Mouse (Mus musculus) limb, embryonic 15.5 days (tissue): ENCODE data around the gene Polr2c. TPM values are rescaled to one million over a fixed set of nuclear protein-coding genes. Genes with fewer than 3 reads are reported as not detected.

ENCODE experiments used
- ATAC-seq: fragments of 200-750 bp; cut with Nextera tagmentation; 2 replicates; pipeline ENCODE4 v1.8.0; 2017; ENCODE audit warnings: low read depth, moderate TSS enrichment; ENCODE audit not compliant: insufficient number of reproducible peaks, low FRiP score, low TSS enrichment
- H3K27ac ChIP-seq: fragments of 300-500 bp; sonication (generic); 2 replicates; pipeline ENCODE4 v1.5.1; 2015; ENCODE audit warnings: moderate library complexity, mild to moderate bottlenecking, inconsistent platforms
- H3K27me3 ChIP-seq: fragments of 300-500 bp; sonication (generic); 2 replicates; pipeline ENCODE4 v1.6.1; 2015; ENCODE audit warnings: inconsistent platforms
- H3K36me3 ChIP-seq: fragments of 300-500 bp; sonication (generic); 2 replicates; pipeline ENCODE4 v1.6.1; 2015; ENCODE audit warnings: inconsistent platforms
- H3K4me1 ChIP-seq: fragments of 300-500 bp; sonication (generic); 2 replicates; pipeline ENCODE4 v1.6.1; 2015; ENCODE audit warnings: inconsistent platforms
- H3K4me2 ChIP-seq: fragments of 300-500 bp; sonication (generic); 2 replicates; pipeline ENCODE4 v1.6.1; 2015; ENCODE audit warnings: mild to moderate bottlenecking, inconsistent platforms
- H3K4me3 ChIP-seq: fragments of 300-500 bp; sonication (generic); 2 replicates; pipeline ENCODE4 v1.5.1; 2015; ENCODE audit warnings: mild to moderate bottlenecking, inconsistent platforms
- H3K9ac ChIP-seq: fragments of 300-500 bp; sonication (generic); 2 replicates; pipeline ENCODE4 v1.6.1; 2015; ENCODE audit warnings: inconsistent platforms
- H3K9me3 ChIP-seq: fragments of 300-500 bp; sonication (generic); 2 replicates; pipeline ENCODE4 v1.6.1; 2016; ENCODE audit warnings: inconsistent platforms
- WGBS: fragments of 180-500 bp; shearing (Covaris S2); methylation state at CpG from one replicate; pipeline ENCODE4 v1.1.7; 2015; 5-methylcytosine and 5-hydroxymethylcytosine counted together
- polyA plus RNA-seq: library from polyadenylated mRNA; unstranded; fragments of >200 nt; fragmentation: Nextera tagmentation; extraction: Ambion mirVana; gene quantifications from 2 replicates; pipeline ENCODE4 v1.2.1, GENCODE M21; 2015

Gene Polr2c
- polyA plus RNA-seq, 1 experiment from 2014 or later: 121 TPM

DNA sequence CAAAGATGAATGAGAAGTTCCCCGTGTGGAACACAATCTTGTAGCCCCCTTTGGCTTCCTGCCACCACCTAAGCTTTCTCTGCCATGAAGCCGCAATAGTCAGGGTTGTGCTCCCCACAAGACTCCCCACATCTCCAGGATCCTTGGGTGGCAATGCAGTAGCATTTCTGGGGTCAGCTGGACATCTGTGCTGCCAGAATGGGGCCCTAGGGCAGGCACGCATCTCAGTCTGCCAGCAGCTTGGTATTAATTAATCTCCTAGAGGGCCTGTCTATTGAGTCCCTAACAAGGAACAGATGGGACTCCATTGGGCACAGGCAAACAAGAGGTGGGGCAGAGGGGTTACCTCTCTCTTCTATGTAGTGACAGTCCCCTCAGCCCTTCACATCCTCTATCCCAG lies 14.9 kb downstream of the Polr2c start:
- peak overlapping the region; percentile 80 for H3K27ac ChIP-seq
- peaks cover 75% of the 10 kb centered on the region for H3K4me1 ChIP-seq

DNA sequence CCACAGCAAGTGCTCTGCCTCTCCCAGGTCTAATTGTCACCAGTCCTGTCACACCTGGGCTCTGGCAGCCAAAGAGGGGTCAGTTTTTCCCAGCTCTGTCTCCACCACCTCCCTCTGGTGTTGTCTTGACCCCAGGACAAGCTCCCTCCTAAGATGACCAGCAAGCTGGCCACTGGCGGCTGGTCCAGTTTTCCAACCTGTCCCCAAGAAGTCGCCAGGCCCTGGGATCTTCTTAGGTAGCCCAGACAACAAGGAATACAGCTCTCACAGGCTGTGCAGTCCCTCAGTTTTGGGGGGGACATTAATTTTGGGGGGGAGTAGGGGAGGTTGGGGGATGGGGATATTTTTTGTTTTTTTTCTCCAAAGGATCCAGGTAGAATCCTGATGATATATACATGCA lies 15.3 kb downstream of the Polr2c start:
- Histone ChIP-seq H3K27me3 (0 out of 2 replicates have a peak, but pooled peaks cover 10% of the 10 kb centered on the region), H3K4me3 (no peak overlapping the region), H3K36me3 (peaks cover 9% of the 10 kb centered on the region), H3K27ac (no peak overlapping the region), H3K4me2 (no peak overlapping the region), H3K4me1 (peaks cover 75% of the 10 kb centered on the region), H3K9me3 (no peaks in the 10 kb centered on the region), H3K9ac (no peak overlapping the region)
- WGBS: 53% methylated on average over 2 of the region's 2 CpGs
- ATAC-seq: no peak

More for the DNA sequence above, 14.9 kb downstream of the Polr2c start:
- Histone ChIP-seq H3K27me3 (0 out of 2 replicates have a peak, but pooled peaks cover 10% of the 10 kb centered on the region), H3K36me3 (peaks cover 13% of the 10 kb centered on the region), H3K9ac (no peak overlapping the region), H3K9me3 (no peaks in the 10 kb centered on the region), H3K4me2 (no peak overlapping the region), H3K4me3 (no peak overlapping the region)
- 25% methylated on average over 3 of the region's 3 CpGs for WGBS
- ATAC-seq: no peak

DNA sequence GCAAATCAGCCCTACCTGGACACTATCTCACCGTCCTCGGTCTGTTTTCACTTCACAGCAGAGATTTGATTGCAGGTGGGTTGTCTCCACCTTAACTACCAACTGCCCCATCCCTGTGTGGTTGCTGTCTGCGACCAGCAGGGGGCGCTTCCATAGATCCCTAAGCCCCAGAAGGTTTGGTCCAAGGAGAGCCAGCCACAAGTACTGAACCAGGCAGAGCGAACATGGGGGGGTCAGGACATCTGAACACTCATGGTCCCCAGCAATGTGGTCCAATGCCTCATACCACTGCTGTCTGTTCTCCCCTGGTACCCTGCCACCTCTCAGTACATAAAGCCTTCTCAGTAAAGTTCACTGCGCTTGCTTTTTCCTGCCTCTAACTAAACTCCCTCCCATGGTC lies 17.1 kb downstream of the Polr2c start:
- Histone ChIP-seq H3K36me3 (no peaks in the 10 kb centered on the region), H3K27ac (no peak overlapping the region), H3K9me3 (no peaks in the 10 kb centered on the region), H3K4me3 (peak overlapping the region; percentile 62), H3K4me1 (peaks cover 63% of the 10 kb centered on the region), H3K9ac (no peak overlapping the region), H3K4me2 (peak overlapping the region; percentile 91), H3K27me3 (0 out of 2 replicates have a peak, but pooled peaks cover 10% of the 10 kb centered on the region)
- ATAC-seq: no peak
- 8% methylated on average over 6 of the region's 6 CpGs for WGBS

DNA sequence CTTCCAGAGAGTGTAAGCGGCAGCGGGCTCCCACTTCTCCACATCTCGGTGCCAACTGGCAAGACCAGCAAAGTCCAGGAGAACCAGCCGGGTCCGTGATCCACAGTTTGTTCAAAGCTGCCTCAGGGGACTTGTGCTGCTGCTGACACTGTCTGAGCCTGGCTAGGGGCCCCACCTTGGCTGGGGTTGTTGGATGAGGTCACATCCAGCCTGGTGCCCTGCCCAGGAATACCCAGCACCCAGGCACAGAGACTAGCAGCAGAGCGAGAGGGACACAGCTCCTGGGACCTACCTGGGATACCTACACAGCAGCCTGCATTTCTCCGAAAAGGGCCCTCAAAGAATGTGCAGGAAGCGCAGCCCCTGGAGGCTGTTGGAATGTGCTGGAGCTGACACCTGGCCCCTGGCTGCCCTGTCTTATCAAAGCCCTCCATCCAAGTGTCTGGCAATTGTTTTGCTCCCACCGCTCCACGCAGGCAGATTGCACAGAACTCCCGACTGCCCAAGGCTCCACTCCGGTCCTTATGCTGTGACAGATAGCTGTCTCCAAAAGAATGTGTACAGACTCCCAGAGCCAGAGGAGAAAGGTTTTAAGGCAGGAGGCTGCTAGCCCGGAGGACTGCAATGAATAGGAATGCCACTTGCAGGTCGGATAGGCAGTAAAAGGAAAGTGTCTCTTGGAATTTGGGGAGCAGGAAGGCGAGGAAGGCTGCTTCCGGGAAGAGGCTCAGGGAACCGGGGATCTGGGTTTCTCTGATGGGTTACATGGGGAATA lies 18.0 kb downstream of the Polr2c start:
- Histone ChIP-seq H3K27me3 (0 out of 2 replicates have a peak, but pooled peaks cover 10% of the 10 kb centered on the region), H3K27ac (peak overlapping the region; percentile 78; the same call in 1 of the 2 replicates), H3K4me2 (peak overlapping the region; percentile 91), H3K36me3 (no peaks in the 10 kb centered on the region), H3K4me1 (peaks cover 55% of the 10 kb centered on the region), H3K9me3 (no peaks in the 10 kb centered on the region), H3K9ac (peak overlapping the region; percentile 64), H3K4me3 (peak overlapping the region; percentile 62)
- no peak for ATAC-seq
- 9% methylated on average over 17 of the region's 17 CpGs for WGBS

DNA sequence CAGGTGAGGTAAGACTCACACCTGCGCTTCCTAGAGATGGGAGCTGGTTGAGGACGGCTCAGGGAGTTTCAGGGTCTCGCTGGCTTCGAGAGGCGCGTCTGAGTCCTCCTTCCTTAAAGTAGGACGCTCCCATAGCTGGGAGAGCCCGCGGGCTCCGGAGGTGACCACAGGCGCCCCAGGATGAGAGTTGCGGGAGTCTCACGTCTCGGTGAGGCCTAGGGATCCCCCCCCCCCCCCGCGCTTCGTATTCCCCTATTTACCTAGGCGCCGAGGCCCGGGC lies 18.6 kb downstream of the Polr2c start:
- under 1% methylated on average over 20 of the region's 20 CpGs for WGBS
- H3K36me3 ChIP-seq: no peaks in the 10 kb centered on the region
- 0 out of 2 replicates have a peak, but pooled peaks cover 10% of the 10 kb centered on the region for H3K27me3 ChIP-seq
- H3K4me3 ChIP-seq: peak overlapping the region; percentile 62
- peak overlapping the region; percentile 78 for H3K27ac ChIP-seq
- H3K9me3 ChIP-seq: no peaks in the 10 kb centered on the region
- peaks cover 50% of the 10 kb centered on the region for H3K4me1 ChIP-seq
- H3K4me2 ChIP-seq: peak overlapping the region; percentile 91
- no peak for ATAC-seq
- peak overlapping the region; percentile 64 for H3K9ac ChIP-seq

DNA sequence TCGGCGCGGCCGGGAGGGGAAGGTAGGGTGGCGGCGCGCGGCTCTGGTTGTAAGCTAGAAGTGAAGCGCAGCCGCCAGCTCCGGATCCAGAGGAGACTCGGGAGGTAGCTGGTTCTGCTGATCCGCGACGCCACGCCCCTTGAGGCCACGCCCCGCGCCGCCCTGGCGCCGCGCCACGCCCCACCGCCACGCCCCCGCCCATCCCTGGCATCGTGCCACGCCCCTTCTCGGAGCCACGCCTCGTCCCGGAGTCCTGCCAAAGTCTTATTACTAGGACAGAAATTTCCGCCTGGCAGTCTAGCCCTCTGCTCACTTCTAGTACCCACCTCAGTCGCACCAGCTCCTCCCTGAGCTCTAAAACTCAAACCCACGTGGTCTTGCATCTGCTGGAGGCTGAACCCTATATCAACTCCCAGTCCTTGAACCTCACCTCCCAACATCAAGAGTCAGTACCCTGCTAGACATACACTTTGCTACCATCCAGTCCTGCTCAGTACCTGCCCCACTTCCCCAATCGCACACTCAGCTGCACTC lies 19.0 kb downstream of the Polr2c start, which contains the start of gene Dok4:
Dok4 (minus strand) TSS at position 134 of the 534 bp plus-strand sequence.
- Histone ChIP-seq H3K9me3 (no peaks in the 10 kb centered on the region), H3K27me3 (0 out of 2 replicates have a peak, but pooled peaks cover 10% of the 10 kb centered on the region), H3K36me3 (no peaks in the 10 kb centered on the region), H3K4me2 (peak within 1 kb of the TSS; percentile 91), H3K27ac (peak within 1 kb of the TSS; percentile 78), H3K4me3 (peak within 1 kb of the TSS; percentile 62), H3K4me1 (peaks cover 45% of the 10 kb centered on the region), H3K9ac (peak within 1 kb of the TSS; percentile 64)
- ATAC-seq: peak; percentile 84
- under 1% methylated on average over 37 of the region's 37 CpGs for WGBS

DNA sequence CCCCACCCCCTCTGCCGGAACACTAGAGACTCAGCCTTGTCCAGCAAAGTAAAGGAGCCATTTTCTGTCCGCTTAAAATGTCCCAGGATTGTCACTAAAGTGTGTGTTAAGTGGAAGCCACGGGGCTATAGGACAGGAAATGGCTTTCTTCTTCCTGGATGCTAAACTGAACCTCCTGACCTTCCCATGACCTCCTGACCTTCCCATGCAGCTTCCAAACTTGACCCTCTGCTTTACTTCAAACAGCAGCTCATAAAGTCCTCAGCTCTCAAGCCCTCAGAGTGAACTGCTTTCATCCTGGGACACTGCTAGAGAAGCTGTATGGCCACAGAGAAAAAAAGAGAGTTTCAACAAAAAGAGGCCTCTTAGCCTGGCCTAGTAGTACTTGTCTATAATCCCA lies 19.6 kb downstream of the Polr2c start:
- ATAC-seq: no peak
- Histone ChIP-seq H3K4me1 (peaks cover 40% of the 10 kb centered on the region), H3K4me3 (peak overlapping the region; percentile 62; the same call in 1 of the 2 replicates), H3K9ac (no peak overlapping the region), H3K36me3 (no peaks in the 10 kb centered on the region), H3K27ac (peak overlapping the region; percentile 24; the same call in 1 of the 2 replicates), H3K27me3 (0 out of 2 replicates have a peak, but pooled peaks cover 10% of the 10 kb centered on the region), H3K9me3 (no peaks in the 10 kb centered on the region), H3K4me2 (no peak overlapping the region)
- WGBS: 24% methylated on average over 3 of the region's 3 CpGs

DNA sequence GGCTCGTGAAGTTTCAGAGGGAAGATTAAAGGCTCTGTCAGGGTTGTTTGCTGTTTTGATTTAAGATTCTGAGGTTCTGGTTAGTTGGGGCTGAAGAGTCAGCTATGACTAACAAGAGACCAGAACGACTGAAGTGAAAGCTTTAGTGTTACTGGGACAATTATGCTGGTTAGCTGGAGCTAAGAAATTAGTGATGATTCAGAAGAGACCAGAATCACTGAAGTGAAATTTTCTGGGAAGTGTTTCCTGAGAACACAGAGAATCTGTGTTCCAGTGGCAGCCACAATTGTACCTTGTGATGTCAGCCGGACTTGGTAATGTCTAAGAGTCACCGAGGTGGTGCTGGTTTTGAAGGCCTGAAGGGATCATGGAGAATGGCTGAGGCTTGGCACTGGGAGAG lies 23.5 kb downstream of the Polr2c start:
- H3K4me1 ChIP-seq: peaks cover 11% of the 10 kb centered on the region
- no peak overlapping the region for H3K4me2 ChIP-seq
- H3K9ac ChIP-seq: no peak overlapping the region
- H3K27me3 ChIP-seq: no peaks in the 10 kb centered on the region
- H3K27ac ChIP-seq: no peak overlapping the region
- H3K36me3 ChIP-seq: no peaks in the 10 kb centered on the region
- no peak for ATAC-seq
- H3K9me3 ChIP-seq: no peaks in the 10 kb centered on the region
- H3K4me3 ChIP-seq: no peak overlapping the region
- WGBS: 64% methylated on average over 4 of the region's 4 CpGs

DNA sequence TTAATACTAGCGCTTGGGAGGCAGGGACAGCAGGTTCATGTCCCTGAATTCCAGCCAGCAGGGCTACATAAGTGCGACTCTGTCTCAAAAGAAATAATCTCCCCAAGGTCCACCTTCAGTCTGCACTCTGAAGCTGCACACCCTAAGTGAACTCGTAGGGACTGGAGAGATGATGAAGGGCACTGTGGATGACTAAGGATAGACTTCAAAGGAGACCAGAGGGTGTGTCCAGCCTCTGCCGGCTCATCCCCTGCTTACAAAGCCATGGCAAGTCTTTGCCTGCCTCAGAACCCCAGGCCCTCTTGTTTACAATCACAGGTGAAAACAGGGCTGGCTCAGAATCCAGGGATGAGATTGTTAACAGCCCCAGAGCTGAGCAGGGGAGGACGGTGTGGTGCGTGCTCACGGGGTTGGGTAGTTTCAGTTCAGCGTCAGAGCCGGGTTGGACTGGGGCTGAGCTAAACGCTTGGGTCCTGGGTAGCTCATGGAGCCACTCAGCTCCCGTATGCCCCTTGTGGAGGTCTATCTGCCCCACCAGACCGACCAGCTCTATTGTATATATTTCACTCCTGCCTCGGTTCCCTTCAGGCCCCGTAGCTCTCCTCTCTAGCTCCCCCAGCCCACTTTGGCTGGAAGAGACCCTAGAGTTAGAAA lies 31.3 kb downstream of the Polr2c start:
- Histone ChIP-seq H3K9me3 (no peaks in the 10 kb centered on the region), H3K9ac (no peak overlapping the region), H3K4me1 (peaks cover 6% of the 10 kb centered on the region; the same call in 1 of the 2 replicates), H3K36me3 (no peaks in the 10 kb centered on the region), H3K27me3 (no peaks in the 10 kb centered on the region), H3K4me3 (no peak overlapping the region), H3K27ac (peak overlapping the region; percentile 17; the same call in 1 of the 2 replicates), H3K4me2 (peak overlapping the region; percentile 22; the same call in 1 of the 2 replicates)
- ATAC-seq: 0 out of 2 replicates have a peak, but pooled peaks have one; percentile 33
- 30% methylated on average over 14 of the region's 14 CpGs for WGBS

DNA sequence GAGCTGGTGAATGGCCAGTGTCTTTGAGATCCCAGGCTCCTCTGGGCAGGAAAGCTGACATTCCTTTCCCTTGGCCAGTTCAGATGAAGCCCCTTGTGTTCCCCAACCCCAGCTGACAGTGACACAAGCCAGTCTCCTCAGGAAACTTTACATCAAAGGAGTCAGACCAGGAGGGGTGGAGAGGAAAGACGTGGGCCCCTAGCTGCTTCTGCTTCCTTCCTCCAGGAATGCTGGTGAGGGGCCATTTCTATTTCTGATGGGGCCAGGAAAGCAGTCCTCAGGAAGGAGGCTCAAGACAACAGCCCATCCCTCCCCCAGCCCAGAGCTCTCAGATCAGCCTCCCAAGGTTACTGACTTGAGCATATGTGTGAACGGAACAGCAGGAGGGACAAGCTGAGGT lies 35.7 kb downstream of the Polr2c start:
- no peak for ATAC-seq
- H3K27ac ChIP-seq: no peak overlapping the region
- H3K4me1 ChIP-seq: peaks cover 12% of the 10 kb centered on the region
- no peaks in the 10 kb centered on the region for H3K9me3 ChIP-seq
- 24% methylated on average over 2 of the region's 2 CpGs for WGBS
- H3K4me3 ChIP-seq: no peak overlapping the region
- H3K36me3 ChIP-seq: no peaks in the 10 kb centered on the region
- H3K4me2 ChIP-seq: no peak overlapping the region
- H3K9ac ChIP-seq: no peak overlapping the region
- no peaks in the 10 kb centered on the region for H3K27me3 ChIP-seq

DNA sequence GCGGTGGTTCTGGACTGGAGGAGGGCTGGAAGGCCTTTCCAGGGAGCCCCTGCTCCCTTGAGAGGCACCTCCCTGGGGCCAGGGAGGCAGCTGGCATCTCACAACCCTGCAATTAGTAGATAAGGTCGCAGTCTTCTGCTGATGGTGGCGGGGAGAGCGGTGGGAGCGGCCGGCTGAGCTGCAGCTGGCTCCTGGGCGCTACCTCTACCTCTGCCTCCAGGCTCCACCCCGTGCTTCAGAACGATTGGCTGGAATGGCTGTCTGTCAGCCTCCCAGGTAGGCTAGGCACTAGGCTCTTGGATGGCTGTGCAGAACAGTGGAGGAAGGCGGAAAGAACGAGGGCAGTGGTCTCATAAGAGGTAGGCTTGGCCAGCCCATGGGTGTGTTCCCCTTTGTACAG lies 42.0 kb downstream of the Polr2c start:
- peaks cover 22% of the 10 kb centered on the region for H3K36me3 ChIP-seq
- ATAC-seq: no peak
- no peak overlapping the region for H3K27ac ChIP-seq
- H3K9me3 ChIP-seq: no peaks in the 10 kb centered on the region
- H3K27me3 ChIP-seq: no peaks in the 10 kb centered on the region
- peaks cover 53% of the 10 kb centered on the region for H3K4me1 ChIP-seq
- peak overlapping the region; percentile 31; the same call in 1 of the 2 replicates for H3K4me2 ChIP-seq
- 19% methylated on average over 11 of the region's 11 CpGs for WGBS
- H3K9ac ChIP-seq: no peak overlapping the region
- H3K4me3 ChIP-seq: no peak overlapping the region

DNA sequence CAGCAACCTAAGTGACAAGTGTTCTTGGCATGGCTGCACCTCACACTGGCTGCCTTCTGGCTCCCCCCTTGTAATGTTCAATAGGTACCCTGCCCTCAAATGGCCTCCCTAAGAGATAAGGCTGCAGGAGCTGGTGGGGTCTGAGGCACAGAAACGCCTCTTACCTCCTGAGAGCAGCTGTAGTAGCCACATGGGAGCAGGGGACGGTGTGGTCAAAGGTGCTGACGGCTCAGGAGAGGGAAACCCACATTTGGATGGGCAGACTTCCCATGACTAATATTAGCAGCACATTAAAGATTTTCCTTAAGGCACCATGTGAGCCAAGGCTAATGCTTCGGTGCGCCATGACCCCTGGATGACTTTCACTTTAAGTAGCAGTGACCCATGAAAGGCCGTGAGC lies 43.4 kb downstream of the Polr2c start:
- H3K27ac ChIP-seq: no peak overlapping the region
- H3K9ac ChIP-seq: no peak overlapping the region
- ATAC-seq: no peak
- H3K27me3 ChIP-seq: no peaks in the 10 kb centered on the region
- no peaks in the 10 kb centered on the region for H3K9me3 ChIP-seq
- peaks cover 59% of the 10 kb centered on the region for H3K4me1 ChIP-seq
- 19% methylated on average over 6 of the region's 6 CpGs for WGBS
- no peak overlapping the region for H3K4me2 ChIP-seq
- no peak overlapping the region for H3K4me3 ChIP-seq
- peaks cover 35% of the 10 kb centered on the region for H3K36me3 ChIP-seq
